Mouse (Mus musculus): ENCODE measurements at regions not wholly inside any gene's neighbourhood (a gene's known extent, or its start where the extent isn't known, plus 50 kb on each side); places are given as distances from the start of the nearest gene placed in this dataset.

- DNase-seq: no peak
Measured at GRCm38 (mm10) chr8:8562268-8562667, 98.8 kb downstream of the Efnb2 start.

- DNase-seq: no peak
Measured at GRCm38 (mm10) chr8:8558050-8558449, 103.0 kb downstream of the Efnb2 start.

- no peak for DNase-seq
Measured at GRCm38 (mm10) chr8:8556152-8556551, 104.9 kb downstream of the Efnb2 start.

- DNase-seq: no peak
Measured at GRCm38 (mm10) chr8:8554691-8555090, 106.4 kb downstream of the Efnb2 start.

- no peak for DNase-seq
Measured at GRCm38 (mm10) chr8:8552779-8553178, 108.3 kb downstream of the Efnb2 start.

- DNase-seq: no peak
Measured at GRCm38 (mm10) chr8:8536626-8537025, 124.4 kb downstream of the Efnb2 start.

GRCm38 (mm10) chr8:8534787-8535186, 126.3 kb downstream of the Efnb2 start:
- DNase-seq: no peak

- no peak for DNase-seq
Measured at GRCm38 (mm10) chr8:8532907-8533306, 128.1 kb downstream of the Efnb2 start.

GRCm38 (mm10) chr8:8530540-8530939, 130.5 kb downstream of the Efnb2 start:
- no peak for DNase-seq

GRCm38 (mm10) chr8:8521532-8521931, 139.5 kb downstream of the Efnb2 start:
- no peak for DNase-seq

- DNase-seq: no peak
Measured at GRCm38 (mm10) chr8:8519772-8520191, 141.3 kb downstream of the Efnb2 start.

- no peak for DNase-seq
Measured at GRCm38 (mm10) chr8:8517599-8517998, 143.4 kb downstream of the Efnb2 start.

GRCm38 (mm10) chr8:8516272-8516671, 144.8 kb downstream of the Efnb2 start:
- no peak for DNase-seq

GRCm38 (mm10) chr8:8499921-8500320, 161.1 kb downstream of the Efnb2 start:
- DNase-seq: no peak

- DNase-seq: no peak
Measured at GRCm38 (mm10) chr8:8498753-8499152, 162.3 kb downstream of the Efnb2 start.

- no peak for DNase-seq
Measured at GRCm38 (mm10) chr8:8495472-8495871, 165.6 kb downstream of the Efnb2 start.

- DNase-seq: no peak
Measured at GRCm38 (mm10) chr8:8494281-8494680, 166.8 kb downstream of the Efnb2 start.

- no peak for DNase-seq
Measured at GRCm38 (mm10) chr8:8491908-8492307, 169.1 kb downstream of the Efnb2 start.

- DNase-seq: no peak
Measured at GRCm38 (mm10) chr8:8489784-8490183, 171.3 kb downstream of the Efnb2 start.

- peak; percentile 61 to 73 for DNase-seq
Measured at GRCm38 (mm10) chr8:8488695-8489571, 172.1 kb downstream of the Efnb2 start.

- DNase-seq: no peak
Measured at GRCm38 (mm10) chr8:8488191-8488694, 172.8 kb downstream of the Efnb2 start.

- no peak for DNase-seq
Measured at GRCm38 (mm10) chr8:8487706-8488105, 173.3 kb downstream of the Efnb2 start.

- no peak for DNase-seq
Measured at GRCm38 (mm10) chr8:8486866-8487265, 174.2 kb downstream of the Efnb2 start.

- DNase-seq: no peak
Measured at GRCm38 (mm10) chr8:8485252-8485651, 175.8 kb downstream of the Efnb2 start.

Measured in heart, adult 18-20 months (tissue).